Mouse (Mus musculus) limb, embryonic 11.5 days (tissue): Measurements from ENCODE around the gene Odf4. TPM values are rescaled to one million over a fixed set of nuclear protein-coding genes. Genes with fewer than 3 reads are reported as not detected.

Source experiments
- ATAC-seq: fragments of 200-750 bp; cut with Nextera tagmentation; 2 replicates; pipeline ENCODE4 v1.8.0; 2017; ENCODE audit warnings: low read depth; ENCODE audit not compliant: insufficient number of reproducible peaks, low FRiP score, low TSS enrichment
- DNase-seq: peaks from one replicate; pipeline ENCODE4 v3.0.0-alpha.2; 2015; ENCODE audit warnings: low spot score
- H3K27ac ChIP-seq: fragments of 300-500 bp; sonication (generic); replicated peaks from 2 replicates; pipeline ENCODE4 v1.5.1; 2014; ENCODE audit warnings: low read depth, mild to moderate bottlenecking, low read length
- H3K27me3 ChIP-seq: fragments of 300-500 bp; sonication (generic); 2 replicates; pipeline ENCODE4 v1.6.1; 2014; ENCODE audit warnings: mild to moderate bottlenecking, low read length, mixed read lengths; ENCODE audit not compliant: control insufficient read depth, insufficient read depth
- H3K36me3 ChIP-seq: fragments of 300-500 bp; sonication (generic); 2 replicates; pipeline ENCODE4 v1.6.1; 2014; ENCODE audit warnings: mild to moderate bottlenecking, low read length, moderate library complexity, mixed read lengths; ENCODE audit not compliant: control insufficient read depth, insufficient read depth
- H3K4me1 ChIP-seq: fragments of 300-500 bp; sonication (generic); 2 replicates; pipeline ENCODE4 v1.6.1; 2014; ENCODE audit warnings: low read length, mixed read lengths; ENCODE audit not compliant: control insufficient read depth, insufficient read depth
- H3K4me2 ChIP-seq: fragments of 300-500 bp; sonication (generic); 2 replicates; pipeline ENCODE4 v1.6.1; 2014; ENCODE audit warnings: low read depth, mild to moderate bottlenecking, moderate library complexity; ENCODE audit not compliant: severe bottlenecking
- H3K4me3 ChIP-seq: fragments of 300-500 bp; sonication (generic); 2 replicates; pipeline ENCODE4 v1.5.1; 2014; ENCODE audit warnings: low read depth, low read length
- H3K9ac ChIP-seq: fragments of 300-500 bp; sonication (generic); 2 replicates; pipeline ENCODE4 v1.6.1; 2014; ENCODE audit warnings: mild to moderate bottlenecking, low read length
- H3K9me3 ChIP-seq: fragments of 300-500 bp; sonication (generic); 2 replicates; pipeline ENCODE4 v1.6.1; 2016; ENCODE audit warnings: low read length; ENCODE audit not compliant: control insufficient read depth
- WGBS: fragments of 180-500 bp; shearing (Covaris S2); extraction: QIAGEN DNeasy Blood & Tissue Kit; methylation state at CpG from one replicate; pipeline ENCODE4 v1.1.7; 2014; 5-methylcytosine and 5-hydroxymethylcytosine counted together
- polyA plus RNA-seq: library from polyadenylated mRNA; unstranded; fragments of >200 nt; fragmentation: Nextera tagmentation; extraction: Ambion mirVana; gene quantifications from 2 replicates; pipeline ENCODE4 v1.2.1, GENCODE M21; 2014

The Odf4 gene
- polyA plus RNA-seq, 1 experiment from 2014 or later: not detected

- Histone ChIP-seq H3K9me3 (no peaks in the 10 kb centered on the region), H3K9ac (no peak overlapping the region), H3K4me3 (no peak overlapping the region), H3K4me2 (no peak overlapping the region), H3K36me3 (peaks cover 19% of the 10 kb centered on the region), H3K27me3 (no peaks in the 10 kb centered on the region), H3K27ac (no peak overlapping the region), H3K4me1 (peaks cover 4% of the 10 kb centered on the region)
- WGBS: 92% methylated on average over 2 of the region's 2 CpGs
- DNase-seq (no peak), ATAC-seq (no peak)
Observed at GRCm38 (mm10) chr11:68903775-68904174, 23.1 kb downstream of the Odf4 start.

- Histone ChIP-seq H3K27me3 (no peaks in the 10 kb centered on the region), H3K4me3 (peak overlapping the region; percentile 98), H3K36me3 (peaks cover 19% of the 10 kb centered on the region), H3K27ac (no peak overlapping the region), H3K4me2 (peak overlapping the region; percentile 70), H3K9ac (peak overlapping the region; percentile 95), H3K9me3 (no peaks in the 10 kb centered on the region), H3K4me1 (peaks cover 4% of the 10 kb centered on the region)
- 84% methylated on average over 5 of the region's 5 CpGs for WGBS
- no peak for ATAC-seq
- DNase-seq: no peak
Observed at GRCm38 (mm10) chr11:68902823-68903222, 24.1 kb downstream of the Odf4 start.

- H3K9me3 ChIP-seq: no peaks in the 10 kb centered on the region
- 2% methylated on average over 11 of the region's 11 CpGs for WGBS
- DNase-seq (no peak), ATAC-seq (no peak)
- H3K4me1 ChIP-seq: peaks cover 4% of the 10 kb centered on the region
- H3K4me2 ChIP-seq: peak overlapping the region; percentile 70
- peak overlapping the region; percentile 98 for H3K4me3 ChIP-seq
- peaks cover 19% of the 10 kb centered on the region for H3K36me3 ChIP-seq
- H3K27me3 ChIP-seq: no peaks in the 10 kb centered on the region
- peak overlapping the region; percentile 95 for H3K9ac ChIP-seq
- no peak overlapping the region for H3K27ac ChIP-seq
Observed at GRCm38 (mm10) chr11:68902367-68902766, 24.5 kb downstream of the Odf4 start.

GRCm38 (mm10) chr11:68902047-68902364, 24.9 kb downstream of the Odf4 start:
- Histone ChIP-seq H3K9me3 (no peaks in the 10 kb centered on the region), H3K27me3 (no peaks in the 10 kb centered on the region), H3K36me3 (peaks cover 19% of the 10 kb centered on the region), H3K4me1 (peaks cover 4% of the 10 kb centered on the region), H3K4me3 (peak overlapping the region; percentile 98), H3K9ac (peak overlapping the region; percentile 95), H3K27ac (peak overlapping the region; percentile 94), H3K4me2 (peak overlapping the region; percentile 70)
- no peak for ATAC-seq
- WGBS: 1% methylated on average over 10 of the region's 10 CpGs
- DNase-seq: no peak

GRCm38 (mm10) chr11:68901351-68902046, 25.4 kb downstream of the Odf4 start, which contains the start of gene Rpl26:
Rpl26 (plus strand) TSS chr11:68901583.
- Histone ChIP-seq H3K9ac (peak within 1 kb of the TSS; percentile 95), H3K9me3 (no peaks in the 10 kb centered on the region), H3K4me2 (peak within 1 kb of the TSS; percentile 70), H3K27me3 (no peaks in the 10 kb centered on the region), H3K27ac (peak within 1 kb of the TSS; percentile 94), H3K4me3 (peak within 1 kb of the TSS; percentile 98), H3K4me1 (peaks cover 4% of the 10 kb centered on the region), H3K36me3 (peaks cover 19% of the 10 kb centered on the region)
- peak; percentile 79 for ATAC-seq
- 1% methylated on average over 52 of the region's 52 CpGs for WGBS
- DNase-seq: peak; percentile 100

- H3K9me3 ChIP-seq: no peaks in the 10 kb centered on the region
- H3K36me3 ChIP-seq: peaks cover 19% of the 10 kb centered on the region
- H3K4me2 ChIP-seq: peak overlapping the region; percentile 42
- ATAC-seq (peak; percentile 44; the same call in 1 of the 2 replicates), DNase-seq (no peak)
- H3K27ac ChIP-seq: no peak overlapping the region
- H3K4me3 ChIP-seq: peak overlapping the region; percentile 98
- no peaks in the 10 kb centered on the region for H3K27me3 ChIP-seq
- 26% methylated on average over 31 of the region's 31 CpGs for WGBS
- H3K9ac ChIP-seq: peak overlapping the region; percentile 51; the same call in 1 of the 2 replicates
- H3K4me1 ChIP-seq: peaks cover 4% of the 10 kb centered on the region
Observed at GRCm38 (mm10) chr11:68900519-68901350, 26.1 kb downstream of the Odf4 start.

- no peak for ATAC-seq
- Histone ChIP-seq H3K27ac (no peak overlapping the region), H3K4me3 (no peak overlapping the region)
Observed at GRCm38 (mm10) chr11:68899815-68900214, 27.1 kb downstream of the Odf4 start.

GRCm38 (mm10) chr11:68898790-68899189, 28.1 kb downstream of the Odf4 start:
- 85% methylated on average over 6 of the region's 6 CpGs for WGBS

More at GRCm38 (mm10) chr11:68899815-68900214, 27.1 kb downstream of the Odf4 start:
- Histone ChIP-seq H3K9ac (no peak overlapping the region), H3K4me2 (no peak overlapping the region), H3K4me1 (peaks cover 4% of the 10 kb centered on the region), H3K27me3 (no peaks in the 10 kb centered on the region), H3K36me3 (peaks cover 16% of the 10 kb centered on the region), H3K9me3 (no peaks in the 10 kb centered on the region)
- 90% methylated on average over 8 of the region's 8 CpGs for WGBS
- no peak for DNase-seq

More at GRCm38 (mm10) chr11:68898790-68899189, 28.1 kb downstream of the Odf4 start:
- Histone ChIP-seq H3K27ac (no peak overlapping the region), H3K36me3 (peaks cover 9% of the 10 kb centered on the region), H3K9me3 (no peaks in the 10 kb centered on the region), H3K9ac (no peak overlapping the region), H3K4me2 (no peak overlapping the region), H3K27me3 (no peaks in the 10 kb centered on the region), H3K4me3 (no peak overlapping the region), H3K4me1 (peaks cover 4% of the 10 kb centered on the region)
- no peak for ATAC-seq
- no peak for DNase-seq
